Mouse (Mus musculus): ENCODE measurements around the gene Atp5d. TPM values are rescaled to one million over a fixed set of nuclear protein-coding genes. Genes with fewer than 3 reads are reported as not detected.
A peak's percentile ranks its signal among the peaks of the same experiment; 100 is the strongest.

Atp5d gene
- total RNA-seq, 2 experiments from 2014 or later, result 593 to 1,133 TPM

DNA sequence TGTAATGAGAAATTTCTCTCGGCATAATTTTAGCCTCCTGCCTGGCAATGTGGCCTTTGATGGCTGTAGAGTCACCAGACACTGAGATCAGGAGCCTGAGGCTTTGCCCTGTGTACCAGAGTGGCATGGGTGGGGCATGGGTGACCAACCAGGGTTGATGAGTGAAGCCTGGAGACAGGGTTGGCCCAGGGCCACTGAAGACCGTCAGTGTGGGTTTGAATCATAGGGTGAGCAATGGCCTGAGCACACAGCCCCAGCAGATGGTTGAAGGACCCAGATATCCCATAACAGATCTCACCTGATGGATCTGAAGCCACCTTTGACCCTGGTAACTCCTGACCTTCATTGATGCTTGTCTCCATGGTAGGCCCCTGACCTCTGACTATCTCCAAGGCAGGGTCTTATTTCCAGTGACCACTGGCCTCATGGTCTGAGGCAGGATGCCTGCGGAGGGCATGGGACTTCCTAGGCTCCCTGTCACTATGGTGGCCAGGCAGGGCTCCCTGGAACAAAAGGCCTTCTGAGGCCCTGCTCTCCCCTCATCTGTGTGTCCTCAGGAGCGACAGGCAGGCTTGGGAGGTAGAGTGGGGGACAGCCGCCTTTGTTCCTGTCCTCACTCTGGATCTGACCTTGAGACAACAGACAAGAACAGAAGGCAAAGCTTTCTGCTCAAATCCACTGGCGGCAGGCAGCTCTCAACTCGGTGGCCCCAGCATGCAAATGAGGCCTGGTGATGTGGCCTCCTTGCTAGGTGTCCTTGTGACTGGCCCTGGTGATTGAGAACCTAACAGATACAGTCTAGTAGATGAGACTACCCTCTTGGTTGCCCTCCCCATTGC lies 39.2 kb downstream of the Atp5d start:
- DNase-seq (ENCODE audit: low spot score in 2 of 2), result peak in 1 of 2 experiments; percentile 65

DNA sequence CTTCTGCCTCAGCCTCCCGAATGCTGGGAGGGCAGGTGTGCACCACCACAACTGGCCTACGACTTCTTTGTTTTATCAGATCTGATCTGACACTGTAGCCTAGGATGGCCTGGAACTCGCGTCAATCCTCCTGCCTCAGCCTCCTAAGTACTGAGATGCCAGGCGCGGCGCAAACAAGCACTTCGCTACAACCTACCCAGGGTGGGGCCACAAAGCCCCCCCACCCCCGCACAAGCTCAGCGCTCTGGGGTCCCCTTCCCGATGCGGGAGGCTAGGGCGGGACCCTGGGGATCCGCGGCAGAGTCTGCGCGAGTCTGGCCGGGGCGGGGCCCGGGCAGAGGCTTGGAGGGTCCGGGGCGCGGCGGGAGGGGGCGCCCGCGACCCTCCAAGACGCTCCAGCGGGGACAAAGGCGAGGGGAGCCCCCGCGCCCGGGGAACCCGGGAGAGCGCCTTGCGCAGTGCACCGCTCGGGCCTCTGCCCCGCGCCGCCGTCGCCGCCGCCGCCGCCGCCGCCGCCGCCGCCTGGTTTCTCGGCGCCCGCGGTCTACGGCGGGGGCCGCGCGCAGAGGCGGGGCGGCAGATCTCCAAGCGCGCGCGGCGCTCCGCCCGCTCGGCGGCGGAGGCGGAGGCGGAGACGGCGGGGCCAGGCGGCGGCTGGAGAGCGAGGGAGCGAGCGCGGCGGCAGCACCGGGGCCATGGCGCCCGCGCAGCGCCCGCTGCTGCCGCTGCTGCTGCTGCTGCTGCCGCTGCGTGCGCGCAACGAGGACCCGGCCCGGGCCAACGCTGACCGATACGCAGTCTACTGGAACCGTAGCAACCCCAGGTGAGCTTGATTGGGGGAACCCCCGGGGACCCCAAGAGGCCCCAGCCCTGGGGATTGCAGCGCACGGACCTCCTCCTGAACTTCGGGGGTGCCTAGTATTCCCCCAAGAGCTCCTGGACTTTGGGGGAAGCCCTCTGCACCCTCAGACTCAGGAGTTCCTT lies 40.9 kb downstream of the Atp5d start, which contains the start of gene Efna2:
TSS of gene Efna2 (plus strand) at position 415 of the 984 bp plus-strand sequence.
- DNase-seq (ENCODE audit: low spot score in 2 of 2), result peak; percentile 48 to 60

DNA sequence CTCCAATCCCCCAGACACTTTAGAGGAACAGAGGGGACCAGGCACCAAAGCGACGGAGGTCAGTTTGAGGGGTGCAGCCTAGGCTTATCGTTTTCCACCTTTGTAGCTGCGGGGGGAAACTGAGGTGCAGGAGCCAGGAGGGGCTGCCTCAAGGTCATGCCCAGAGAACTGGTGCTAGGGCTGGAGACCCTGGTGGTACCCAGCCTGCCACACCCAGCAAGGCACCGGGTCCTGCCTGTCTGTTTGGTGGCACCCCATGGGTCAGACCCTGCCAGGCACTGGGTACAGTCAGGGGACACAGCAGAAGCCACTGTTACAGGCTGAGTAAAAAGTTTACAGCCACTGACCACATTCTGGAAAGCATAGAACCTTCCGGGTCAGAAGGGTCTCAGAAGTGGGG lies 41.9 kb downstream of the Atp5d start:
- no peak for DNase-seq (ENCODE audit: low spot score in 2 of 2)

DNA sequence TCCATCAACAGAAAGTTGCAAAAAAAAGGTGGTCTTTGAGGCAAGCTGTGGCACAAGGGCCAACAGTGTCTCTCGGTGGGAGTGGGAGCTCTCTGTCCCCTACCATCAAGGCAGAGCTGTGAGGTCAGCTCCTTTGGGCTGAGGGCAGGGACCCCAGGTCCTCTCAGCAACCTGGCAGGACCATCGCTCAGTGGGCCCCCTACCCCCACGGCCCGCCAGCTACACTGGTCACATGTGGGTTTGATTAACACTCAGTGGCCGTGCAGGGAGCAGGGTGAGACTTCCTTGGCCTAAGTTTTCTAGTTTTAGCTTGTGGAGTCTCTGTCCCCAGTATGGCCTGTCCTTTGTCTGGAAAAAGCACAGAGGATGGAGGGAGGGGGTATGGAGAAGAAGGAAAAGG lies 42.4 kb downstream of the Atp5d start:
- no peak for DNase-seq (ENCODE audit: low spot score in 2 of 2)

DNA sequence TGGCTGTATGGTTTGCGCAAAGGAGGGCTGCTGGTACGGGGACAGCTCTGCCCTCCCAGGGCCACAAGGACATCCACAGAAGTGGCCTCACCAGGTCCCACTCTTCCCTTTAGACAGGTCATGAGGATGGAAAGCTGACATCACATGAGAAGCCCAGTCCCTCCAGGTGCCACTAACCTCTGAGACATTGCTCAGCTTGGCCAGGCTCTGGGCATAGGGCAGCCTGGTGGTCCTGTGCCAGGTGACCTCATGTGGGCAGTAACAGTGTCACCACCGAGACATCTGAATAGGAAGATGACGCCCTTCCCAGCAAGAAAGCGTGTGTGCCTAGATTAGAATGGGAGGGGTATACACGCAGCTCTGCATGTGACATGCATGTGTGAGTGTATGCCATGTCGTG lies 44.1 kb downstream of the Atp5d start:
- DNase-seq (ENCODE audit: low spot score in 2 of 2), result no peak

DNA sequence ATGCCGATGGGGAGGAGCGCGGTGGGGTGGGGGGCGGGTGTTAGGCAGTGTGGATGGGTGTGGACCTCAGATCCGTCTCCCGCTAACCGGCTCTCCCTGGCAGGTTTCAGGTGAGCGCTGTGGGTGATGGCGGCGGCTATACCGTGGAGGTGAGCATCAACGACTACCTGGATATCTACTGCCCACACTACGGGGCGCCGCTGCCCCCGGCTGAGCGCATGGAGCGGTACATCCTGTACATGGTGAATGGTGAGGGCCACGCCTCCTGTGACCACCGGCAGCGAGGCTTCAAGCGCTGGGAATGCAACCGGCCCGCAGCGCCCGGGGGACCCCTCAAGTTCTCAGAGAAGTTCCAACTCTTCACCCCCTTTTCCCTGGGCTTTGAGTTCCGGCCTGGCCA lies 48.2 kb downstream of the Atp5d start:
- no peak for DNase-seq (ENCODE audit: low spot score in 2 of 2)

DNA sequence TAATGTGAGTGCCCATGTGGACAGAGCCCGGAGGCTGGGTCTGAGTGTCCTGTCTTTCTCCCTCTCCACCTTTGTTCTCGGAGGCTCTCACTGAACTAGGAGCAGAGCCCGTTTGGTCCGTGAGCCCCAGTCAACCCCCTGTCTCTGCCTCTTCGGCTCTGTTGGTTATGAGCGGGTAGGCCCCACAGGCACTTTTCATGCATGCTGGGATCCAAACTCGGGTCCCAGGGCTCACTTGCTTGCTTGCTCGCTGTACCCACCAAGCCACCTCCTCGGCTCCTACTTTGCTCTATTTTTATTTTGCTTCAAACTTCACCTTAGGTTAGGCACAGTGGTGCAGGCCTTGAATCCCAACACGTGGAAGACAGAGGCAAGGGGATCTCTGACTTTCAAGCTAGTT lies 49.3 kb downstream of the Atp5d start:
- DNase-seq (ENCODE audit: low spot score in 2 of 2), result no peak

DNA sequence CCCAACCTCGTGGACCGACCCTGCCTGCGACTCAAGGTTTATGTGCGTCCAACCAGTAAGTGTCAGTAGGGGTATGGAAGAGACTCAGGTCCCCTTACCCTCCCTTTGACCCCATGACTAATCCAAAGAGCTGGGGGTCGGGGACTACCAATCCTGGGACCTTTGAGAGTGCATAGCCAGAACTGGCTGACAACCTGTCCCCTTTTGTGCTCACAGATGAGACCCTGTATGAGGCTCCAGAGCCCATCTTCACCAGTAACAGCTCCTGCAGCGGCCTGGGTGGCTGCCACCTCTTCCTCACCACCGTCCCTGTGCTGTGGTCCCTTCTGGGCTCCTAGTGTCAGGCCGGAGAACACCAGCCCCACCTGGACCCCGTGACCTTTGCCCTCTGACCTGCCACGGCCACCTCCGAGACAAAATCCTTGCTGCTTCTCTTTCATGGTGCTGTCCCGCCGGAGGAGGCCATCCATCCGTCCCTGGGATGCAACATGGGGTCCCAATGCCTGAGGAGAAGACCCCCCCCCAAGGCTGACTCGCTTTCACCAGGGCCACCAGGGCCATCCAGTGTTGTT lies 50.1 kb downstream of the Atp5d start:
- no peak for DNase-seq (ENCODE audit: low spot score in 2 of 2)

DNA sequence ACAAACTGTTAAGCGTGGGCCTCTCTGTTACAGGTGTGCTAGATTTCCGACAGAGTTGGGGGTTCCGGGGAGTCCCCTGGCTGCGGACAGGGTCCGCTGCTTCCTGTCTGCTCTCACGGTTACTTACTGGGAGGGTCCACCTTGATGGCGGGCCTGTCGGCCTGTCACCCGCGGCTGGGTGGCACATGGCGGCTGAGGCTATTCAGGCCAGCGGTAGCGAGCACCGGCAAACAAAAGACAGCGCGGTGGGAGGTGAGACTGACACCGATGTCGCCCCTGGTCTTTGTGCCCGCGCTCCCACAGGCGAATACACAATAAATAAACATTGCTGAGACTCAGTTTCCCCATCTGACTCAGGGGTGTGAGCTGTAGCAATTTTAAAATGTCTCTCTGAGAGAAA lies 51.6 kb downstream of the Atp5d start:
- no peak for DNase-seq (ENCODE audit: low spot score in 2 of 2)

DNA sequence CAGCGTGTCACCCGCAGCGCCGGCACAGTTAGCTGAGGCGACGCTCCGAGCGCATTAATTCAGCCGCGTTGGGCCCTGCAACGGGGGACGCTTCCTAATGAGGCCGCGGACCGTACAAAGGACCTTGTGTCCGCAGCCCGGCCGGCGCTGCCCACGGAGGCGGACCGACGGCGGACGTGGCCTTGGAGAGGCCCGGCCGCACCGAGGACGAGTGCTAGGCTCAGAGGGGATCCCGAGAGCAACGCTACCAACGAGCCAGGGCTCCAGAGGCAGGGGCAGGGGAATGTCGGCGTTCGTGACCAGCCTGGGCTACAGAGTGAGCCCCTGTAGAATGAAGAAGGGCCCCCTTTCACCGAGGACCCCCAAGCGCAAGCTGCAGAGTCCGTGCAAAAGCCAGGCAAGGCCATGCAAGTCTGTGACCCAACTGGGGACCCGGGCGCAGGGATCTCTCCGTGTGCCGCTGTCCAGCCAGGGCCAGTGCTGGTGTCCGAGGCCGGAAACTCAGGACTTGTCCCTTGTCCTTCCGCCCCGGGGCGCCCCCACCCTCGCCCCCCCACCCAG lies 52.1 kb downstream of the Atp5d start:
- DNase-seq (ENCODE audit: low spot score in 2 of 2), result no peak

DNA sequence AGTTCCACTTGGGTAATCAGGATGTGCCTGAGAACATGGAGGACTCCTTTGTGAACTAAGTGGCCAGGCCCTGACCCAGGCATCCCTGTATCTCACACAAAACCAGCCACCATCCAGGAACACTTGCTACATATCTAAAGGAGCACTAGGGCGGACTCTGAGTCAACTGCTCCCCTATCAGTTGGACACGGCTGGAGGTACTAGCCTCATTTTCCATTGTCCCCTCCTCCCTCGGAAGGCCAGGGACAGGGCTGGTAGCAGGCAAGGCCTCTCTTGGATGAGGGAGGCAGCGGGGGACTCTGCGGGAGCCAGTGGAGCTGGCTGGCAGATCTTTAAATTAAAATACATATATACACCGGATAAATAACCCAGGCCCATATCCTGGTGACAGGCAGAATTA lies 55.5 kb downstream of the Atp5d start:
- DNase-seq (ENCODE audit: low spot score in 2 of 2), result no peak

DNA sequence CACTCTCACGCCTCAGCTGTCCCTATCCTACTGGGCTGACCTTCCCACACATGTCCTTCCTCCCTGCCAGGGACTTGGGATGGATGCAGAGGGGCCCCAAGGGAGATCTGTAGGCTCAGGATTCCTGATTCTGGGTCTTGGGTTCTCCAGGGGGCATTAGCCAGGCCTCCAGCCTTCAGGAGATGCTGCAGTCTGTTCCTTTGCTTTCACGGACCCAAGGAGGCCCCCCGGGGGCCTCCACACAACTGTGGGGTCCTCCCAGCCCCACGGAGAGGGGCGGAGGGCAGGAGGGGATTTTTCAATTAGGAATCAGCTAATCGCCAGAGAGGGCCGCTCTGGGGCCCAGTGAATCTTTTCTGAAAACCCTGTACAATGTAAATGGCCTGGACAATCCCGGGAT lies 56.0 kb downstream of the Atp5d start:
- no peak for DNase-seq (ENCODE audit: low spot score in 2 of 2)

Other genes with a start within 250 kb of the Atp5d start
- gene Cfd, start 247.8 kb upstream of the Atp5d start, total RNA-seq (2021), result 1,000 to 10,000 TPM; 1,757 to 2,495 TPM
- gene Med16, start 229.7 kb upstream of the Atp5d start, total RNA-seq (2021), result 10 to 100 TPM; 32.7 to 40.7 TPM
- gene Gm26602, start 227.8 kb upstream of the Atp5d start, total RNA-seq (2021), result not detected
- gene Kiss1r, start 221.7 kb upstream of the Atp5d start, total RNA-seq (2021), result 1 to 10 TPM; 1.0 to 2.2 TPM
- gene R3hdm4, start 217.4 kb upstream of the Atp5d start, total RNA-seq (2021), result 100 to 1,000 TPM in 1 of 2 experiments, 10 to 100 TPM in 1; 92.0 to 107 TPM
- 1 to 10 TPM; 3.6 to 4.3 TPM for gene Arid3a, start 211.6 kb upstream of the Atp5d start, total RNA-seq (2021)
- 10 to 100 TPM; 37.2 to 40.1 TPM for gene Wdr18, start 178.5 kb upstream of the Atp5d start, total RNA-seq (2021)
- gene Grin3b, start 167.9 kb upstream of the Atp5d start, total RNA-seq (2021), result under 1 TPM in 1 of 2 experiments, not detected in 1; 0.19 TPM
- 100 to 1,000 TPM; 140 to 144 TPM for gene Tmem259, start 154.3 kb upstream of the Atp5d start, total RNA-seq (2021)
- gene Cnn2, start 150.0 kb upstream of the Atp5d start, total RNA-seq (2021), result 10 to 100 TPM; 28.5 to 49.0 TPM
- 10 to 100 TPM; 20.6 to 22.3 TPM for gene Abca7, start 142.1 kb upstream of the Atp5d start, total RNA-seq (2021)
- gene Arhgap45, start 122.0 kb upstream of the Atp5d start, total RNA-seq (2021), result 1 to 10 TPM; 5.5 to 7.3 TPM
- gene Polr2e, start 98.8 kb upstream of the Atp5d start, total RNA-seq (2021), result 10 to 100 TPM; 86.3 to 94.3 TPM
- 1,000 to 10,000 TPM; 1,091 to 1,886 TPM for gene Gpx4, start 91.5 kb upstream of the Atp5d start, total RNA-seq (2021)
- gene Sbno2, start 33.1 kb upstream of the Atp5d start, total RNA-seq (2021), result 10 to 100 TPM; 31.0 to 41.4 TPM
- gene Stk11, start 22.8 kb upstream of the Atp5d start, total RNA-seq (2021), result 100 to 1,000 TPM; 154 to 158 TPM
- gene Cbarp, start 2.2 kb downstream of the Atp5d start, total RNA-seq (2021), result 100 to 1,000 TPM; 129 to 266 TPM
- 10 to 100 TPM; 64.8 to 82.0 TPM for gene Midn, start 9.6 kb downstream of the Atp5d start, total RNA-seq (2021)
- gene Cirbp, start 27.4 kb downstream of the Atp5d start, total RNA-seq (2021), result 10 to 100 TPM; 34.7 to 46.3 TPM
- gene 1600002K03Rik, start 34.3 kb downstream of the Atp5d start, total RNA-seq (2021), result 10 to 100 TPM; 14.7 to 16.6 TPM
- 1 to 10 TPM; 1.3 to 2.1 TPM for gene Efna2, start 40.9 kb downstream of the Atp5d start, total RNA-seq (2021)
- 10 to 100 TPM; 17.4 to 18.4 TPM for gene Mum1, start 87.8 kb downstream of the Atp5d start, total RNA-seq (2021)
- 100 to 1,000 TPM; 294 to 370 TPM for gene Ndufs7, start 110.5 kb downstream of the Atp5d start, total RNA-seq (2021)
- 100 to 1,000 TPM; 146 to 236 TPM for gene Gamt, start 122.4 kb downstream of the Atp5d start, total RNA-seq (2021)
- 100 to 1,000 TPM in 1 of 2 experiments, 10 to 100 TPM in 1; 90.2 to 100 TPM for gene Dazap1, start 122.9 kb downstream of the Atp5d start, total RNA-seq (2021)
- 1,000 to 10,000 TPM; 1,162 to 1,195 TPM for gene Rps15, start 153.8 kb downstream of the Atp5d start, total RNA-seq (2021)
- gene Apc2, start 157.3 kb downstream of the Atp5d start, total RNA-seq (2021), result 1 to 10 TPM; 1.8 to 2.0 TPM
- gene 2310011J03Rik, start 181.9 kb downstream of the Atp5d start, total RNA-seq (2021), result 10 to 100 TPM; 25.0 to 28.9 TPM
- gene Pcsk4, start 190.9 kb downstream of the Atp5d start, total RNA-seq (2021), result 1 to 10 TPM; 1.6 to 3.1 TPM
- gene Reep6, start 191.3 kb downstream of the Atp5d start, total RNA-seq (2021), result 10 to 100 TPM; 10.2 to 20.8 TPM
- 10 to 100 TPM in 1 of 2 experiments, 1 to 10 TPM in 1; 5.1 to 11.5 TPM for gene Adamtsl5, start 209.8 kb downstream of the Atp5d start, total RNA-seq (2021)
- under 1 TPM; 0.19 to 0.27 TPM for gene Plk5, start 217.8 kb downstream of the Atp5d start, total RNA-seq (2021)
- 10 to 100 TPM; 16.6 to 18.0 TPM for gene Mex3d, start 249.0 kb downstream of the Atp5d start, total RNA-seq (2021)

Data from adrenal gland, adult 18-20 months (tissue).